Mouse (Mus musculus) macrophage (primary cell): ENCODE results near the gene Sppl3. TPM values are rescaled to one million over a fixed set of nuclear protein-coding genes. Genes with fewer than 3 reads are reported as not detected.
A peak's percentile ranks its signal among the peaks of the same experiment; 100 is the strongest.

Experiments used
- H3K27ac ChIP-seq: fragments of 350-480 bp; formaldehyde crosslinking; 2 replicates; pipeline ENCODE4 v1.9.0; 2021
- H3K36me3 ChIP-seq: fragments of 350-480 bp; formaldehyde crosslinking; 2 replicates; pipeline ENCODE4 v1.9.0; 2021; ENCODE audit errors: inconsistent target
- H3K4me3 ChIP-seq: fragments of 350-480 bp; formaldehyde crosslinking; 2 replicates; pipeline ENCODE4 v1.9.0; 2021; ENCODE audit errors: inconsistent target
- H3K79me2 ChIP-seq: fragments of 350-480 bp; formaldehyde crosslinking; 2 replicates; pipeline ENCODE4 v1.9.0; 2021; ENCODE audit errors: inconsistent target
- whole genome bisulfite sequencing: methylation state at CpG from one replicate; pipeline ENCODE4 v1.1.7; 2026; ENCODE audit warnings: inconsistent platforms; ENCODE audit not compliant: missing documents; 5-methylcytosine and 5-hydroxymethylcytosine counted together
- polyA plus RNA-seq: library from polyadenylated mRNA; stranded (reverse); fragments of 250-400 nt; gene quantifications from 3 replicates; pipeline ENCODE4 v1.2.4, GENCODE M21; 2018; ENCODE audit warnings: inconsistent platforms

The Sppl3 gene
- polyA plus RNA-seq, 1 experiment from 2014 or later, result 21.6 TPM

GRCm38 (mm10) chr5:115040756-115041155, 29.8 kb downstream of the Sppl3 start:
- no peak overlapping the region for H3K27ac ChIP-seq

GRCm38 (mm10) chr5:115043626-115044025, 32.7 kb downstream of the Sppl3 start:
- Histone ChIP-seq H3K79me2 (peaks cover 100% of the 10 kb centered on the region), H3K27ac (no peak overlapping the region), H3K4me3 (no peak overlapping the region), H3K36me3 (no peaks in the 10 kb centered on the region)
- 56% methylated on average over 2 of the region's 4 CpGs for WGBS

More at GRCm38 (mm10) chr5:115040756-115041155, 29.8 kb downstream of the Sppl3 start:
- H3K79me2 ChIP-seq, result peaks cover 100% of the 10 kb centered on the region
- WGBS, result 24% methylated on average over 4 of the region's 4 CpGs
- no peak overlapping the region for H3K4me3 ChIP-seq
- no peaks in the 10 kb centered on the region for H3K36me3 ChIP-seq

- Histone ChIP-seq H3K27ac (no peak overlapping the region), H3K36me3 (no peaks in the 10 kb centered on the region), H3K79me2 (peaks cover 100% of the 10 kb centered on the region), H3K4me3 (no peak overlapping the region)
- 89% methylated on average over 2 of the region's 2 CpGs for WGBS
Measured at GRCm38 (mm10) chr5:115045146-115045677, 34.3 kb downstream of the Sppl3 start.

GRCm38 (mm10) chr5:115049692-115050091, 38.8 kb downstream of the Sppl3 start:
- Histone ChIP-seq H3K36me3 (no peaks in the 10 kb centered on the region), H3K79me2 (peaks cover 100% of the 10 kb centered on the region), H3K4me3 (no peak overlapping the region), H3K27ac (no peak overlapping the region)
- WGBS, result 90% methylated on average over 5 of the region's 6 CpGs

GRCm38 (mm10) chr5:115050776-115051175, 39.8 kb downstream of the Sppl3 start:
- 89% methylated on average over 6 of the region's 6 CpGs for WGBS
- Histone ChIP-seq H3K36me3 (no peaks in the 10 kb centered on the region), H3K4me3 (no peak overlapping the region), H3K79me2 (peaks cover 100% of the 10 kb centered on the region), H3K27ac (no peak overlapping the region)

- 82% methylated on average over 8 of the region's 8 CpGs for WGBS
- Histone ChIP-seq H3K36me3 (no peaks in the 10 kb centered on the region), H3K27ac (no peak overlapping the region), H3K4me3 (no peak overlapping the region), H3K79me2 (peaks cover 100% of the 10 kb centered on the region)
Measured at GRCm38 (mm10) chr5:115052546-115052945, 41.6 kb downstream of the Sppl3 start.

GRCm38 (mm10) chr5:115053791-115054396, 43.0 kb downstream of the Sppl3 start:
- H3K79me2 ChIP-seq, result peaks cover 100% of the 10 kb centered on the region
- no peak overlapping the region for H3K4me3 ChIP-seq
- H3K27ac ChIP-seq, result no peak overlapping the region
- no peaks in the 10 kb centered on the region for H3K36me3 ChIP-seq
- WGBS, result 90% methylated on average over 20 of the region's 22 CpGs

- H3K27ac ChIP-seq, result no peak overlapping the region
Measured at GRCm38 (mm10) chr5:115055418-115055817, 44.5 kb downstream of the Sppl3 start.

GRCm38 (mm10) chr5:115057153-115057552, 46.2 kb downstream of the Sppl3 start:
- Histone ChIP-seq H3K27ac (no peak overlapping the region), H3K36me3 (no peaks in the 10 kb centered on the region), H3K4me3 (no peak overlapping the region), H3K79me2 (peaks cover 100% of the 10 kb centered on the region)
- WGBS, result 95% methylated on average over 4 of the region's 4 CpGs

More at GRCm38 (mm10) chr5:115055418-115055817, 44.5 kb downstream of the Sppl3 start:
- H3K4me3 ChIP-seq, result no peak overlapping the region
- H3K36me3 ChIP-seq, result no peaks in the 10 kb centered on the region
- peaks cover 100% of the 10 kb centered on the region for H3K79me2 ChIP-seq
- 89% methylated on average over 6 of the region's 6 CpGs for WGBS

GRCm38 (mm10) chr5:115058584-115059297, 47.8 kb downstream of the Sppl3 start:
- Histone ChIP-seq H3K36me3 (peaks cover 6% of the 10 kb centered on the region; the same call in 1 of the 2 replicates), H3K79me2 (peaks cover 100% of the 10 kb centered on the region), H3K4me3 (no peak overlapping the region), H3K27ac (0 out of 2 replicates have a peak overlapping the region, but pooled peaks have one; percentile 17)
- 7% methylated on average over 7 of the region's 7 CpGs for WGBS

GRCm38 (mm10) chr5:115060067-115060695, 49.2 kb downstream of the Sppl3 start:
- 69% methylated on average over 8 of the region's 8 CpGs for WGBS
- no peak overlapping the region for H3K4me3 ChIP-seq
- no peak overlapping the region for H3K27ac ChIP-seq
- H3K36me3 ChIP-seq, result peaks cover 7% of the 10 kb centered on the region; the same call in 1 of the 2 replicates
- H3K79me2 ChIP-seq, result peaks cover 100% of the 10 kb centered on the region

- 95% methylated on average over 3 of the region's 3 CpGs for WGBS
- Histone ChIP-seq H3K36me3 (peaks cover 7% of the 10 kb centered on the region; the same call in 1 of the 2 replicates), H3K4me3 (no peak overlapping the region), H3K79me2 (peaks cover 100% of the 10 kb centered on the region), H3K27ac (no peak overlapping the region)
Measured at GRCm38 (mm10) chr5:115060977-115061376, 50.0 kb downstream of the Sppl3 start.

GRCm38 (mm10) chr5:115062566-115062965, 51.6 kb downstream of the Sppl3 start:
- WGBS, result 100% methylated on average over 1 of the region's 1 CpGs
- no peak overlapping the region for H3K4me3 ChIP-seq
- peaks cover 7% of the 10 kb centered on the region; the same call in 1 of the 2 replicates for H3K36me3 ChIP-seq
- peaks cover 100% of the 10 kb centered on the region for H3K79me2 ChIP-seq
- no peak overlapping the region for H3K27ac ChIP-seq

- Histone ChIP-seq H3K27ac (no peak overlapping the region), H3K4me3 (no peak overlapping the region), H3K79me2 (peaks cover 100% of the 10 kb centered on the region), H3K36me3 (peaks cover 7% of the 10 kb centered on the region; the same call in 1 of the 2 replicates)
- WGBS, result 93% methylated on average over 7 of the region's 7 CpGs
Measured at GRCm38 (mm10) chr5:115063391-115063790, 52.5 kb downstream of the Sppl3 start.
